Mouse (Mus musculus) liver, embryonic 15.5 days (tissue): Measurements from ENCODE around the gene Zfp740. TPM values are rescaled to one million over a fixed set of nuclear protein-coding genes. Genes with fewer than 3 reads are reported as not detected.

ENCODE experiments used
- polyA plus RNA-seq: library from polyadenylated mRNA; unstranded; fragments of >200 nt; fragmentation: Nextera tagmentation; extraction: Ambion mirVana; gene quantifications from 2 replicates; pipeline ENCODE4 v1.2.1, GENCODE M21; 2015

The Zfp740 gene
- polyA plus RNA-seq, 1 experiment from 2014 or later = 15.3 TPM

Other genes with a start within 250 kb of the Zfp740 start
- 0.06 TPM in 1 of 2 replicates, not detected in the other for gene Krt78, start 249.0 kb upstream of the Zfp740 start, polyA plus RNA-seq
- 114 and 118 TPM in 2 replicates for gene Krt8, start 198.8 kb upstream of the Zfp740 start, polyA plus RNA-seq
- 107 and 121 TPM in 2 replicates for gene Krt18, start 175.1 kb upstream of the Zfp740 start, polyA plus RNA-seq
- gene Eif4b, start 129.5 kb upstream of the Zfp740 start, polyA plus RNA-seq = 43.5 and 48.3 TPM in 2 replicates
- 4.7 and 5.4 TPM in 2 replicates for gene Tns2, start 102.8 kb upstream of the Zfp740 start, polyA plus RNA-seq
- 12.9 and 14.6 TPM in 2 replicates for gene Spryd3, start 67.0 kb upstream of the Zfp740 start, polyA plus RNA-seq
- gene Igfbp6, start 58.9 kb upstream of the Zfp740 start, polyA plus RNA-seq = 1.8 and 1.9 TPM in 2 replicates
- 33.1 and 34.7 TPM in 2 replicates for gene Soat2, start 52.7 kb upstream of the Zfp740 start, polyA plus RNA-seq
- gene Csad, start 1.5 kb downstream of the Zfp740 start, polyA plus RNA-seq = 40.5 and 56.5 TPM in 2 replicates
- gene Itgb7, start 28.7 kb downstream of the Zfp740 start, polyA plus RNA-seq = 6.4 and 6.6 TPM in 2 replicates
- gene Rarg, start 54.3 kb downstream of the Zfp740 start, polyA plus RNA-seq = 2.8 and 3.0 TPM in 2 replicates
- gene Gm9918, start 67.3 kb downstream of the Zfp740 start, polyA plus RNA-seq = not detected in 2 replicates
- gene Mfsd5, start 76.2 kb downstream of the Zfp740 start, polyA plus RNA-seq = 24.9 and 25.6 TPM in 2 replicates
- gene Espl1, start 93.0 kb downstream of the Zfp740 start, polyA plus RNA-seq = 23.0 and 24.6 TPM in 2 replicates
- gene Pfdn5, start 122.9 kb downstream of the Zfp740 start, polyA plus RNA-seq = 104 and 114 TPM in 2 replicates
- 38.1 and 40.1 TPM in 2 replicates for gene Myg1, start 128.5 kb downstream of the Zfp740 start, polyA plus RNA-seq
- 41.7 and 48.3 TPM in 2 replicates for gene Aaas, start 147.5 kb downstream of the Zfp740 start, polyA plus RNA-seq
- not detected in 2 replicates for gene Sp7, start 163.9 kb downstream of the Zfp740 start, polyA plus RNA-seq
- 3.5 and 3.7 TPM in 2 replicates for gene Sp1, start 202.9 kb downstream of the Zfp740 start, polyA plus RNA-seq
- gene Amhr2, start 242.1 kb downstream of the Zfp740 start, polyA plus RNA-seq = 0.08 and 0.10 TPM in 2 replicates